Mouse (Mus musculus): ENCODE data around the gene Ceacam15. TPM values are rescaled to one million over a fixed set of nuclear protein-coding genes. Genes with fewer than 3 reads are reported as not detected.
A peak's percentile ranks its signal among the peaks of the same experiment; 100 is the strongest.

Ceacam15 gene
- polyA plus RNA-seq, 1 experiment from 2014 or later = not detected

GRCm38 (mm10) chr7:16628096-16628771, 47.3 kb downstream of the Ceacam15 start:
- ATAC-seq (ENCODE audit: low FRiP score) = peak; percentile 59
- H3K4me2 ChIP-seq (replicated peaks) = no peak overlapping the region
- peaks cover 3% of the 10 kb centered on the region; the same call in 1 of the 2 replicates for H3K4me1 ChIP-seq
- WGBS = 36% methylated on average over 12 of the region's 12 CpGs
- H3K27ac ChIP-seq = no peak overlapping the region
- H3K27me3 ChIP-seq = no peaks in the 10 kb centered on the region
- no peak overlapping the region for H3K4me3 ChIP-seq
- H3K9ac ChIP-seq = no peak overlapping the region
- H3K9me3 ChIP-seq (replicated peaks) = no peaks in the 10 kb centered on the region
- no peaks in the 10 kb centered on the region for H3K36me3 ChIP-seq

- H3K36me3 ChIP-seq = no peaks in the 10 kb centered on the region
- H3K27me3 ChIP-seq = no peaks in the 10 kb centered on the region
- H3K4me3 ChIP-seq = no peak overlapping the region
- H3K27ac ChIP-seq = no peak overlapping the region
- H3K9ac ChIP-seq = no peak overlapping the region
- no peak for ATAC-seq (ENCODE audit: low FRiP score)
- peaks cover 3% of the 10 kb centered on the region for H3K4me1 ChIP-seq
- H3K9me3 ChIP-seq (replicated peaks) = no peaks in the 10 kb centered on the region
- no peak overlapping the region for H3K4me2 ChIP-seq (replicated peaks)
Observed at GRCm38 (mm10) chr7:16623687-16624086, 51.8 kb downstream of the Ceacam15 start.

- Histone ChIP-seq H3K9me3 (replicated peaks) (no peaks in the 10 kb centered on the region), H3K4me3 (no peak overlapping the region), H3K4me2 (replicated peaks) (no peak overlapping the region), H3K4me1 (peaks cover 7% of the 10 kb centered on the region), H3K27ac (no peak overlapping the region), H3K36me3 (no peaks in the 10 kb centered on the region), H3K9ac (no peak overlapping the region), H3K27me3 (0 out of 2 replicates have a peak, but pooled peaks cover 3% of the 10 kb centered on the region)
- no peak for ATAC-seq (ENCODE audit: low FRiP score)
- 38% methylated on average over 4 of the region's 4 CpGs for WGBS
Observed at GRCm38 (mm10) chr7:16623131-16623530, 52.4 kb downstream of the Ceacam15 start.

Other genes with a start within 250 kb of the Ceacam15 start
- 52.6 and 55.9 TPM in 2 replicates for gene Tmem160, start 222.9 kb downstream of the Ceacam15 start, polyA plus RNA-seq (2016; fragmentation: Nextera tagmentation; extraction: Ambion mirVana)
- 1.2 and 1.7 TPM in 2 replicates for gene Npas1, start 198.0 kb downstream of the Ceacam15 start, polyA plus RNA-seq (2016; fragmentation: Nextera tagmentation; extraction: Ambion mirVana)
- gene Arhgap35, start 60.7 kb downstream of the Ceacam15 start, polyA plus RNA-seq (2016; fragmentation: Nextera tagmentation; extraction: Ambion mirVana) = 40.0 and 43.3 TPM in 2 replicates
- gene Ceacam9, start 46.2 kb upstream of the Ceacam15 start, polyA plus RNA-seq (2016; fragmentation: Nextera tagmentation; extraction: Ambion mirVana) = not detected in 2 replicates
- gene Ap2s1, start 62.7 kb upstream of the Ceacam15 start, polyA plus RNA-seq (2016; fragmentation: Nextera tagmentation; extraction: Ambion mirVana) = 262 and 292 TPM in 2 replicates
- 20.2 and 20.5 TPM in 2 replicates for gene Slc1a5, start 105.6 kb upstream of the Ceacam15 start, polyA plus RNA-seq (2016; fragmentation: Nextera tagmentation; extraction: Ambion mirVana)
- gene Strn4, start 140.2 kb upstream of the Ceacam15 start, polyA plus RNA-seq (2016; fragmentation: Nextera tagmentation; extraction: Ambion mirVana) = 180 and 183 TPM in 2 replicates
- gene Fkrp, start 141.0 kb upstream of the Ceacam15 start, polyA plus RNA-seq (2016; fragmentation: Nextera tagmentation; extraction: Ambion mirVana) = 38.7 and 39.1 TPM in 2 replicates
- gene Prkd2, start 167.2 kb upstream of the Ceacam15 start, polyA plus RNA-seq (2016; fragmentation: Nextera tagmentation; extraction: Ambion mirVana) = 8.8 and 9.3 TPM in 2 replicates
- 9.0 and 10.4 TPM in 2 replicates for gene Dact3, start 199.6 kb upstream of the Ceacam15 start, polyA plus RNA-seq (2016; fragmentation: Nextera tagmentation; extraction: Ambion mirVana)
- gene Gng8, start 216.1 kb upstream of the Ceacam15 start, polyA plus RNA-seq (2016; fragmentation: Nextera tagmentation; extraction: Ambion mirVana) = 12.1 and 13.6 TPM in 2 replicates
- gene Ptgir, start 230.8 kb upstream of the Ceacam15 start, polyA plus RNA-seq (2016; fragmentation: Nextera tagmentation; extraction: Ambion mirVana) = 1.6 and 2.1 TPM in 2 replicates
- gene Calm3, start 248.4 kb upstream of the Ceacam15 start, polyA plus RNA-seq (2016; fragmentation: Nextera tagmentation; extraction: Ambion mirVana) = 185 and 210 TPM in 2 replicates

Data from hindbrain, embryonic 12.5 days (tissue).